Mouse (Mus musculus): Measurements from ENCODE around the gene Grin2b.

- TF ChIP-seq CTCF (conservative IDR thresholded peaks at IDR 0.05 in 1 of 2, IDR thresholded peaks at IDR 0.05 in 1 of 2; ENCODE audit: low read depth in 2 of 2, low read length in 2 of 2) (no peak), CHD2 (IDR thresholded peaks at IDR 0.05; ENCODE audit: low read length) (no peak), POLR2AphosphoS2 (IDR thresholded peaks at IDR 0.05; ENCODE audit: low read depth, low read length) (no peak)
These were observed 211.5 kb downstream of the Grin2b start for GRCm38 (mm10) chr6:135961766-135962165.
